Mouse (Mus musculus): ENCODE measurements at regions not wholly inside any gene's neighbourhood (a gene's known extent, or its start where the extent isn't known, plus 50 kb on each side); places are given as distances from the start of the nearest gene placed in this dataset.

GRCm38 (mm10) chr16:53011847-53012246, 558.0 kb upstream of the Alcam start:
- no peak for DNase-seq (ENCODE audit: low spot score)

GRCm38 (mm10) chr16:52988852-52989397, 535.1 kb upstream of the Alcam start:
- DNase-seq (ENCODE audit: low spot score): no peak

- no peak for DNase-seq (ENCODE audit: low spot score)
Measured at GRCm38 (mm10) chr16:52984336-52984735, 530.5 kb upstream of the Alcam start.

- no peak for DNase-seq (ENCODE audit: low spot score)
Measured at GRCm38 (mm10) chr16:52980995-52981394, 527.1 kb upstream of the Alcam start.

- no peak for DNase-seq (ENCODE audit: low spot score)
Measured at GRCm38 (mm10) chr16:52972811-52973210, 518.9 kb upstream of the Alcam start.

GRCm38 (mm10) chr16:52947679-52948078, 493.8 kb upstream of the Alcam start:
- DNase-seq (ENCODE audit: low spot score): no peak

- DNase-seq (ENCODE audit: low spot score): no peak
Measured at GRCm38 (mm10) chr16:52934749-52935148, 480.9 kb upstream of the Alcam start.

GRCm38 (mm10) chr16:52931978-52932377, 478.1 kb upstream of the Alcam start:
- no peak for DNase-seq (ENCODE audit: low spot score)

- DNase-seq (ENCODE audit: low spot score): no peak
Measured at GRCm38 (mm10) chr16:52892467-52893255, 438.8 kb upstream of the Alcam start.

- DNase-seq (ENCODE audit: low spot score): no peak
Measured at GRCm38 (mm10) chr16:52879463-52880114, 425.7 kb upstream of the Alcam start.

- no peak for DNase-seq (ENCODE audit: low spot score)
Measured at GRCm38 (mm10) chr16:52867833-52868232, 414.0 kb upstream of the Alcam start.

- DNase-seq (ENCODE audit: low spot score): no peak
Measured at GRCm38 (mm10) chr16:52863554-52863953, 409.7 kb upstream of the Alcam start.

- DNase-seq (ENCODE audit: low spot score): no peak
Measured at GRCm38 (mm10) chr16:52861263-52861662, 407.4 kb upstream of the Alcam start.

GRCm38 (mm10) chr16:52858441-52859209, 404.8 kb upstream of the Alcam start:
- no peak for DNase-seq (ENCODE audit: low spot score)

GRCm38 (mm10) chr16:52851129-52851528, 397.3 kb upstream of the Alcam start:
- DNase-seq (ENCODE audit: low spot score): no peak

GRCm38 (mm10) chr16:52818976-52819375, 365.1 kb upstream of the Alcam start:
- DNase-seq (ENCODE audit: low spot score): no peak

GRCm38 (mm10) chr16:52811219-52811618, 357.3 kb upstream of the Alcam start:
- no peak for DNase-seq (ENCODE audit: low spot score)

GRCm38 (mm10) chr16:52804365-52804764, 350.5 kb upstream of the Alcam start:
- no peak for DNase-seq (ENCODE audit: low spot score)

- DNase-seq (ENCODE audit: low spot score): no peak
Measured at GRCm38 (mm10) chr16:52799715-52800392, 346.0 kb upstream of the Alcam start.

GRCm38 (mm10) chr16:52795184-52795583, 341.3 kb upstream of the Alcam start:
- no peak for DNase-seq (ENCODE audit: low spot score)

GRCm38 (mm10) chr16:52789946-52790345, 336.1 kb upstream of the Alcam start:
- no peak for DNase-seq (ENCODE audit: low spot score)

GRCm38 (mm10) chr16:52747744-52748143, 293.9 kb upstream of the Alcam start:
- DNase-seq (ENCODE audit: low spot score): no peak
